Mouse (Mus musculus): Measurements from ENCODE around the gene Gnpat.

DNA sequence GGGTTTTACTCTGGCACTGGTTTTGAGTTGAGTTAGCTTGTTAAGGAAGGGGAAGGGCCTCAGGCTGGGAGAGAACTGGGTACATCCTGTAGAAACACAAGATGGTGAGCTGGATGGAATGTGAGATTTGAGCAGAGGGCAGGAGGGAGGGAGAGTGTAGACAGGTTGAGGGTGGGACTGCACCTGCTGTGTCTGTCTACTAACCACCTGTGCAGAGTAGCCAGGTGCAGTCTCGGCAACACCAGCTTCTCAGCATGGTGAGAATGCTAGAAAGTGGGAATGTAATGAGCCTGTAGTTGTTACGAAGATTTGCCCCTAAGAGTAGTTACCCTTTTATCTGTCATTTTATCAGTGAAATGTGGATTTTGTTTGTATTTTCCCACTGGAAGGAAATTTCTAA lies 42.6 kb downstream of the Gnpat start:
- TF ChIP-seq CTCF (IDR thresholded peaks at IDR 0.05; ENCODE audit: insufficient read depth, low read depth, low read length) (no peak), POLR2A (IDR thresholded peaks at IDR 0.05; ENCODE audit: insufficient read depth, low read depth, low read length) (no peak)

Data from olfactory bulb, adult 2 months (tissue).